Mouse (Mus musculus) liver, embryonic 11.5 days (tissue): ENCODE measurements around the gene Pnmal1. TPM values are rescaled to one million over a fixed set of nuclear protein-coding genes. Genes with fewer than 3 reads are reported as not detected.

ENCODE experiments used
- ATAC-seq: fragments of 200-750 bp; cut with Nextera tagmentation; replicated peaks from 2 replicates; pipeline ENCODE4 v1.8.0; 2017; ENCODE audit warnings: moderate number of reproducible peaks, mild to moderate bottlenecking, moderate TSS enrichment, moderate library complexity; ENCODE audit not compliant: low FRiP score
- DNase-seq: peaks from one replicate; pipeline ENCODE4 v3.0.0-alpha.2; 2017; ENCODE audit warnings: low spot score
- H3K27ac ChIP-seq: fragments of 300-500 bp; sonication (generic); 2 replicates; pipeline ENCODE4 v1.5.1; 2014; ENCODE audit warnings: mild to moderate bottlenecking, low read depth, low read length, control low read depth
- H3K27me3 ChIP-seq: fragments of 300-500 bp; sonication (generic); replicated peaks from 2 replicates; pipeline ENCODE4 v1.6.1; 2014; ENCODE audit warnings: low read length, mixed read lengths; ENCODE audit not compliant: control insufficient read depth, insufficient read depth
- H3K36me3 ChIP-seq: fragments of 300-500 bp; sonication (generic); 2 replicates; pipeline ENCODE4 v1.6.1; 2014; ENCODE audit warnings: mild to moderate bottlenecking, low read length, moderate library complexity, mixed read lengths; ENCODE audit not compliant: control insufficient read depth, insufficient read depth
- H3K4me1 ChIP-seq: fragments of 300-500 bp; sonication (generic); replicated peaks from 2 replicates; pipeline ENCODE4 v1.6.1; 2014; ENCODE audit warnings: low read length, mixed read lengths; ENCODE audit not compliant: control insufficient read depth, insufficient read depth
- H3K4me2 ChIP-seq: fragments of 300-500 bp; sonication (generic); 2 replicates; pipeline ENCODE4 v1.6.1; 2014; ENCODE audit warnings: mild to moderate bottlenecking, control low read depth, moderate library complexity
- H3K4me3 ChIP-seq: fragments of 300-500 bp; sonication (generic); 2 replicates; pipeline ENCODE4 v1.5.1; 2014; ENCODE audit warnings: low read depth, low read length, control low read depth
- H3K9ac ChIP-seq: fragments of 300-500 bp; sonication (generic); 2 replicates; pipeline ENCODE4 v1.6.1; 2014; ENCODE audit warnings: low read depth, low read length, control low read depth
- H3K9me3 ChIP-seq: fragments of 300-500 bp; sonication (generic); 2 replicates; pipeline ENCODE4 v1.6.1; 2016; ENCODE audit warnings: low read length, inconsistent platforms, mixed read lengths; ENCODE audit not compliant: control insufficient read depth
- WGBS: fragments of 180-500 bp; shearing (Covaris S2); extraction: QIAGEN DNeasy Blood & Tissue Kit; methylation state at CpG from one replicate; pipeline ENCODE4 v1.1.7; 2014; 5-methylcytosine and 5-hydroxymethylcytosine counted together
- polyA plus RNA-seq: library from polyadenylated mRNA; unstranded; fragments of >200 nt; fragmentation: Nextera tagmentation; extraction: Ambion mirVana; gene quantifications from 2 replicates; pipeline ENCODE4 v1.2.1, GENCODE M21; 2014

The Pnmal1 gene
- polyA plus RNA-seq, 1 experiment from 2014 or later: 0.18 TPM

- Histone ChIP-seq H3K27me3 (no peaks in the 10 kb centered on the region), H3K4me2 (peak overlapping the region; percentile 61), H3K9ac (peak overlapping the region; percentile 53; the same call in 1 of the 2 replicates), H3K4me3 (peak overlapping the region; percentile 28), H3K4me1 (peaks cover 5% of the 10 kb centered on the region), H3K9me3 (no peaks in the 10 kb centered on the region), H3K27ac (peak overlapping the region; percentile 33; the same call in 1 of the 2 replicates), H3K36me3 (no peaks in the 10 kb centered on the region)
- peak; percentile 63 for DNase-seq
- WGBS: 5% methylated on average over 12 of the region's 12 CpGs
- peak; percentile 58 for ATAC-seq
Observed at GRCm38 (mm10) chr7:16980348-16980747, 20.9 kb downstream of the Pnmal1 start.

GRCm38 (mm10) chr7:16982859-16983568 lies 23.5 kb downstream of the Pnmal1 start, which contains the start of gene Gm42372:
Gene Gm42372 (plus strand): TSS chr7:16983086.
- H3K4me3 ChIP-seq: no peak within 1 kb of the TSS
- H3K27me3 ChIP-seq: no peaks in the 10 kb centered on the region
- no peaks in the 10 kb centered on the region for H3K9me3 ChIP-seq
- H3K9ac ChIP-seq: no peak within 1 kb of the TSS
- 36% methylated on average over 26 of the region's 26 CpGs for WGBS
- peaks cover 5% of the 10 kb centered on the region for H3K4me1 ChIP-seq
- no peak within 1 kb of the TSS for H3K27ac ChIP-seq
- ATAC-seq (no peak), DNase-seq (no peak)
- H3K36me3 ChIP-seq: no peaks in the 10 kb centered on the region
- H3K4me2 ChIP-seq: peak within 1 kb of the TSS; percentile 26; the same call in 1 of the 2 replicates

- Histone ChIP-seq H3K9me3 (no peaks in the 10 kb centered on the region), H3K9ac (no peak overlapping the region), H3K4me2 (no peak overlapping the region), H3K27me3 (no peaks in the 10 kb centered on the region), H3K4me1 (peaks cover 12% of the 10 kb centered on the region), H3K4me3 (no peak overlapping the region), H3K27ac (no peak overlapping the region), H3K36me3 (no peaks in the 10 kb centered on the region)
- ATAC-seq: no peak
- DNase-seq: no peak
- WGBS: 64% methylated on average over 7 of the region's 7 CpGs
Observed at GRCm38 (mm10) chr7:16987541-16988149, 28.2 kb downstream of the Pnmal1 start.

- WGBS: 66% methylated on average over 3 of the region's 3 CpGs
- H3K9ac ChIP-seq: no peak overlapping the region
- H3K4me1 ChIP-seq: peaks cover 15% of the 10 kb centered on the region
- no peak for ATAC-seq
- no peak overlapping the region for H3K4me3 ChIP-seq
- H3K27me3 ChIP-seq: no peaks in the 10 kb centered on the region
- no peaks in the 10 kb centered on the region for H3K36me3 ChIP-seq
- H3K9me3 ChIP-seq: no peaks in the 10 kb centered on the region
- no peak for DNase-seq
- H3K27ac ChIP-seq: no peak overlapping the region
- H3K4me2 ChIP-seq: no peak overlapping the region
Observed at GRCm38 (mm10) chr7:16988405-16988804, 28.9 kb downstream of the Pnmal1 start.

- H3K4me2 ChIP-seq: peak overlapping the region; percentile 38
- no peak for DNase-seq
- H3K36me3 ChIP-seq: no peaks in the 10 kb centered on the region
- peaks cover 24% of the 10 kb centered on the region for H3K4me1 ChIP-seq
- H3K27ac ChIP-seq: peak overlapping the region; percentile 33; the same call in 1 of the 2 replicates
- H3K27me3 ChIP-seq: no peaks in the 10 kb centered on the region
- 26% methylated on average over 15 of the region's 15 CpGs for WGBS
- 0 out of 2 replicates have a peak overlapping the region, but pooled peaks have one; percentile 1 for H3K4me3 ChIP-seq
- ATAC-seq: no peak
- H3K9me3 ChIP-seq: no peaks in the 10 kb centered on the region
- H3K9ac ChIP-seq: no peak overlapping the region
Observed at GRCm38 (mm10) chr7:16990006-16990744, 30.7 kb downstream of the Pnmal1 start.

GRCm38 (mm10) chr7:16991681-16992450 lies 32.4 kb downstream of the Pnmal1 start:
- H3K4me2 ChIP-seq: peak overlapping the region; percentile 0
- H3K27ac ChIP-seq: peak overlapping the region; percentile 73
- H3K36me3 ChIP-seq: no peaks in the 10 kb centered on the region; the same call in 1 of the 2 replicates
- H3K27me3 ChIP-seq: no peaks in the 10 kb centered on the region
- WGBS: 54% methylated on average over 18 of the region's 18 CpGs
- DNase-seq: peak; percentile 60
- H3K9me3 ChIP-seq: no peaks in the 10 kb centered on the region
- no peak overlapping the region for H3K4me3 ChIP-seq
- no peak overlapping the region for H3K9ac ChIP-seq
- no peak for ATAC-seq
- peaks cover 32% of the 10 kb centered on the region for H3K4me1 ChIP-seq

- Histone ChIP-seq H3K27ac (peak within 1 kb of the TSS; percentile 73), H3K27me3 (no peaks in the 10 kb centered on the region), H3K4me3 (peak within 1 kb of the TSS; percentile 61), H3K4me2 (peak within 1 kb of the TSS; percentile 71), H3K4me1 (peaks cover 32% of the 10 kb centered on the region), H3K9ac (peak within 1 kb of the TSS; percentile 70), H3K9me3 (no peaks in the 10 kb centered on the region), H3K36me3 (no peaks in the 10 kb centered on the region; the same call in 1 of the 2 replicates)
- 91% methylated on average over 5 of the region's 5 CpGs for WGBS
- no peak for DNase-seq
- ATAC-seq: no peak
Observed at GRCm38 (mm10) chr7:16992451-16992807, 33.0 kb downstream of the Pnmal1 start, which contains the start of gene Ccdc8. Gene Ccdc8 (plus strand): TSS chr7:16992708.
